Mouse (Mus musculus) myocyte (in vitro differentiated cells): ENCODE data around the gene Stk32c.

Experiments used
- E2F4 ChIP-seq: IDR thresholded peaks from one replicate; pipeline ENCODE4 v1.6.1; 2011; ENCODE audit warnings: mild to moderate bottlenecking, control low read depth, moderate library complexity; ENCODE audit not compliant: insufficient read depth
- POLR2A ChIP-seq: IDR thresholded peaks from one replicate; pipeline ENCODE4 v1.6.1; 2011; ENCODE audit warnings: low read depth, mild to moderate bottlenecking, control low read depth, moderate library complexity; ENCODE audit not compliant: insufficient read length
- TCF12 ChIP-seq: IDR thresholded peaks from one replicate; pipeline ENCODE4 v1.6.1; 2011; ENCODE audit warnings: mild to moderate bottlenecking, control low read depth; ENCODE audit not compliant: poor library complexity, insufficient read depth, severe bottlenecking

GRCm38 (mm10) chr7:139215946-139216345 lies 2.8 kb upstream of the Stk32c start:
- TF ChIP-seq E2F4 (no peak), POLR2A (no peak), TCF12 (no peak)
